Mouse (Mus musculus) forebrain, embryonic 14.5 days (tissue): ENCODE measurements at regions not wholly inside any gene's neighbourhood (a gene's known extent, or its start where the extent isn't known, plus 50 kb on each side); places are given as distances from the start of the nearest gene placed in this dataset.
A peak's percentile ranks its signal among the peaks of the same experiment; 100 is the strongest.

Experiments
- ATAC-seq: fragments of 200-750 bp; cut with Nextera tagmentation; 2 replicates; pipeline ENCODE4 v1.8.0; 2017; ENCODE audit warnings: mild to moderate bottlenecking, moderate library complexity
- DNase-seq: peaks from one replicate; pipeline ENCODE4 v3.0.0-alpha.2; 2015; ENCODE audit warnings: low spot score
- H3K27ac ChIP-seq: fragments of 300-500 bp; sonication (generic); 2 replicates; pipeline ENCODE4 v1.5.1; 2014; ENCODE audit warnings: low read depth, mild to moderate bottlenecking, control low read depth, low read length, moderate library complexity
- H3K27me3 ChIP-seq: fragments of 300-500 bp; sonication (generic); replicated peaks from 2 replicates; pipeline ENCODE4 v1.6.1; 2014; ENCODE audit warnings: low read length, control low read depth, mixed read lengths; ENCODE audit not compliant: control insufficient read depth, insufficient read depth
- H3K36me3 ChIP-seq: fragments of 300-500 bp; sonication (generic); 2 replicates; pipeline ENCODE4 v1.6.1; 2014; ENCODE audit warnings: low read length, control low read depth; ENCODE audit not compliant: control insufficient read depth, insufficient read depth
- H3K4me1 ChIP-seq: fragments of 300-500 bp; sonication (generic); 2 replicates; pipeline ENCODE4 v1.6.1; 2014; ENCODE audit warnings: antibody characterized with exemption, low read length, control low read depth; ENCODE audit not compliant: control insufficient read depth, insufficient read depth
- H3K4me2 ChIP-seq: fragments of 300-500 bp; sonication (generic); 2 replicates; pipeline ENCODE4 v1.6.1; 2014; ENCODE audit warnings: mild to moderate bottlenecking, control low read depth, low read length
- H3K4me3 ChIP-seq: fragments of 300-500 bp; sonication (generic); 2 replicates; pipeline ENCODE4 v1.5.1; 2014; ENCODE audit warnings: low read depth, low read length, control low read depth
- H3K9ac ChIP-seq: fragments of 300-500 bp; sonication (generic); 2 replicates; pipeline ENCODE4 v1.6.1; 2014; ENCODE audit warnings: mild to moderate bottlenecking, low read length, control low read depth, moderate library complexity
- H3K9me3 ChIP-seq: fragments of 300-500 bp; sonication (generic); replicated peaks from 2 replicates; pipeline ENCODE4 v1.6.1; 2016; ENCODE audit warnings: low read length, control low read depth, mixed read lengths; ENCODE audit not compliant: control insufficient read depth
- WGBS: fragments of 180-500 bp; shearing (Covaris S2); extraction: QIAGEN DNeasy Blood & Tissue Kit; methylation state at CpG from one replicate; pipeline ENCODE4 v1.1.7; 2014; 5-methylcytosine and 5-hydroxymethylcytosine counted together

DNA sequence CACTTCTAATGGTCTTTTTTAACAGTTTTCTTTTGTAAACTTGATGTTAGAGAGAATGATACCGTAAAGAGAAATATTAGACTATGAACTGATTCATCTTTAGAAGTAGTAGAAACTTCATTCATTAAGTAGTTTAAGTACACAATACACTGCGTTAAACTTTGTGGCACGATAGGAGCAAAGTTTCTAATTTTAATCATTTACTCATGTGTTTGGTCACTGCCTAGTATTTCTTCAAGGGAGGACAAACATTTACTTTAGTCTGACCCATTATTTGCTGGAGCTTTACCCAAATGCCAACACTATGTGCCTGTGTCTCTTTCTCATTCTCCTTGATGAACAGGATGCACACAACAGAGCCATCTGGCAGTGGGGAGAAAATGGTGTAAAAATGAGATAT, 200.6 kb downstream of the Chm start:
- DNase-seq (no peak), ATAC-seq (no peak)
- no peak overlapping the region for H3K4me2 ChIP-seq
- no peak overlapping the region for H3K9ac ChIP-seq
- no peak overlapping the region for H3K27ac ChIP-seq
- no peak overlapping the region for H3K4me3 ChIP-seq
- no peaks in the 10 kb centered on the region for H3K36me3 ChIP-seq
- H3K27me3 ChIP-seq, result no peaks in the 10 kb centered on the region
- no peaks in the 10 kb centered on the region for H3K4me1 ChIP-seq
- no peaks in the 10 kb centered on the region for H3K9me3 ChIP-seq
- WGBS, result 89% methylated on average over 3 of the region's 3 CpGs

GRCm38 (mm10) chrX:112984073-112984472, 201.2 kb downstream of the Chm start:
- ATAC-seq (no peak), DNase-seq (no peak)
- no peak overlapping the region for H3K9ac ChIP-seq
- 82% methylated on average over 3 of the region's 3 CpGs for WGBS
- H3K9me3 ChIP-seq, result no peaks in the 10 kb centered on the region
- H3K4me1 ChIP-seq, result no peaks in the 10 kb centered on the region
- H3K36me3 ChIP-seq, result no peaks in the 10 kb centered on the region
- no peak overlapping the region for H3K27ac ChIP-seq
- H3K4me3 ChIP-seq, result no peak overlapping the region
- H3K27me3 ChIP-seq, result no peaks in the 10 kb centered on the region
- H3K4me2 ChIP-seq, result no peak overlapping the region

DNA sequence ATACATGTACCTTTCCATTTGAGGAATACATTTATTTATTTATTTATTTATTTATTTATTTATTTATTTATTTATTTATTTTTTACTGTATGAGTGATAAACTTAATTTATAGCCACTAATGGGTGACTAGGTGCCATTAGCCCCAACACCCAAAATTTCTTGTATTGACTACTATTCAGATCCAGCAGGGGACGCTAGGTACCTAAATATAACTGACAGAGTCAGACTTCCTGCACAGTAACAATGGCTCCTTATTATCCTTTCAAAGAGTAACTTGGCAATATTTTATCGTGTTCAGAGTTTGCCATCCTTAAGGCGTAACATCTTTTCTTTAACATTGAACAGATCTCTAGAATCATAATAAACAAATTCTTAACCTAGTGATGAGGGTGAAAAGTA, 206.7 kb downstream of the Chm start:
- DNase-seq (peak; percentile 35), ATAC-seq (no peak)
- WGBS, result 61% methylated on average over 3 of the region's 3 CpGs
- Histone ChIP-seq H3K4me1 (no peaks in the 10 kb centered on the region), H3K4me2 (no peak overlapping the region), H3K27ac (no peak overlapping the region), H3K9me3 (no peaks in the 10 kb centered on the region), H3K9ac (no peak overlapping the region), H3K4me3 (no peak overlapping the region), H3K27me3 (no peaks in the 10 kb centered on the region), H3K36me3 (no peaks in the 10 kb centered on the region)

GRCm38 (mm10) chrX:112964093-112964492, 221.2 kb downstream of the Chm start:
- DNase-seq (no peak), ATAC-seq (no peak)
- Histone ChIP-seq H3K4me2 (no peak overlapping the region), H3K4me1 (no peaks in the 10 kb centered on the region), H3K9ac (no peak overlapping the region), H3K27ac (no peak overlapping the region), H3K36me3 (no peaks in the 10 kb centered on the region), H3K9me3 (no peaks in the 10 kb centered on the region), H3K4me3 (no peak overlapping the region), H3K27me3 (no peaks in the 10 kb centered on the region)
- WGBS, result 82% methylated on average over 3 of the region's 3 CpGs

- H3K9me3 ChIP-seq, result no peaks in the 10 kb centered on the region
- no peaks in the 10 kb centered on the region for H3K36me3 ChIP-seq
- H3K4me2 ChIP-seq, result no peak overlapping the region
- no peak overlapping the region for H3K4me3 ChIP-seq
- WGBS, result 58% methylated on average over 1 of the region's 1 CpGs
- no peaks in the 10 kb centered on the region for H3K27me3 ChIP-seq
- DNase-seq (peak; percentile 34), ATAC-seq (no peak)
- no peak overlapping the region for H3K9ac ChIP-seq
- H3K4me1 ChIP-seq, result no peaks in the 10 kb centered on the region
- H3K27ac ChIP-seq, result no peak overlapping the region
Observed at GRCm38 (mm10) chrX:112949792-112950191, 235.5 kb downstream of the Chm start.

DNA sequence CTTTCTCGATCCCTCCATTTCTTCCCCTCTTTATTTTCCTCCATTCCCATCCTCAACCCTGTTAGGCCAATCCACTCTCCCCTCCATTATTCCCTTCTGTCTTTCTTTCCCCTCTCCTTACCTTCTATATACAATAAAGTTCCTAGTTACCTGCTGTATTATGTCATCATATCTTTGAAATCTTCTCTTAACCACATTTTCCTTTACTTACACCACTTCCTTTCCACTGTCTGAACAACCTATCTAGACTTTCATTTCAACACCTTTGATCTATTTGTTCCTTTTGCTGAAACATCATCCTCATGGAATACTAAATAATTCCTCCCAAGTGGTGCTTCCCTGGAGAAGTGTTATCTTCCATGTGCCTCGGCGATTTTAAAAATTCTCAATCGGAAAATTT, 237.8 kb downstream of the Chm start:
- H3K27ac ChIP-seq, result no peak overlapping the region
- no peak for DNase-seq
- H3K36me3 ChIP-seq, result no peaks in the 10 kb centered on the region
- H3K9me3 ChIP-seq, result no peaks in the 10 kb centered on the region
- ATAC-seq, result no peak
- no peak overlapping the region for H3K4me2 ChIP-seq
- no peak overlapping the region for H3K9ac ChIP-seq
- WGBS, result 88% methylated on average over 4 of the region's 4 CpGs
- H3K4me1 ChIP-seq, result no peaks in the 10 kb centered on the region
- no peak overlapping the region for H3K4me3 ChIP-seq
- no peaks in the 10 kb centered on the region for H3K27me3 ChIP-seq

- WGBS, result 57% methylated on average over 1 of the region's 1 CpGs
- Histone ChIP-seq H3K36me3 (no peaks in the 10 kb centered on the region), H3K4me1 (no peaks in the 10 kb centered on the region), H3K4me2 (no peak overlapping the region), H3K9me3 (no peaks in the 10 kb centered on the region), H3K27me3 (no peaks in the 10 kb centered on the region), H3K9ac (no peak overlapping the region), H3K27ac (no peak overlapping the region), H3K4me3 (no peak overlapping the region)
- ATAC-seq, result no peak
- no peak for DNase-seq
Observed at GRCm38 (mm10) chrX:112925542-112926182, 227.2 kb upstream of the Pof1b start.

DNA sequence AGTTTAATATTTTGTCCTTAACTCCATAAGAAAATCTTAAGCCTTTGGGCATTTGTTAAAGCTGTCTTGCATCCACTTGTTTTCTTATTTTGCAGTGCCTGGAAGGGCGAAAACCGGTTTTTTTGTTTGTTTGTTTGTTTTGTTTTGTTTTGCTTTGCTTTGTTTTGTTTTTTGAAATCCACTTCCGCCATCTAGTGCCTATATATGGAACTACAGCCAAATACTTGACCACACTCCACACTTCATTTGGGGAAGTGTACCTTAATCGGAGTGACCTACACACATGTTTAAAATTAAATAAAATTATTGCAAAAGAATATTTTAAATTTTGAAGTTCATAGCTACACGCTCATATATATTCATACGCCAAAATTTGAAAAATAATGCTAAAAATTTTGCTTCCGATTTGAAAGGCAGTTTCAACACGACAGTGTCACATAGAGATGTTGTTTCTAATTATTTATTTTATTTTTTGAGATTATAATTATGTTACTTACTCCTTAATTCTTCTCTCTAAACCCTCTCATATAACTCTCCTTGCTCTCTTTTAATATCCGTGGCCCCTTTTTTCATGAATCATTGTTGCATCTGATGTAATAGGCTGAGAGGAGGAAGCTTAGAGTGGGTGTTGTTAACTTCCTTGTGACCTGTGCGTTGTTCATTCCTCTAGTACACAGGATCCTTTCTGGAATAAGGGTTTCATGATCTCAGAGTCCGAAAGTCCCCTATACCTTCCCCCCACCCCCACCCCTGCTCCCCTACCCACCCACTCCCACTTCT, 205.4 kb upstream of the Pof1b start:
- Histone ChIP-seq H3K9ac (no peak overlapping the region), H3K4me1 (no peaks in the 10 kb centered on the region), H3K36me3 (no peaks in the 10 kb centered on the region), H3K9me3 (no peaks in the 10 kb centered on the region), H3K4me3 (no peak overlapping the region), H3K27ac (no peak overlapping the region), H3K27me3 (no peaks in the 10 kb centered on the region), H3K4me2 (no peak overlapping the region)
- ATAC-seq (no peak), DNase-seq (peak; percentile 16)
- WGBS, result 45% methylated on average over 11 of the region's 11 CpGs

DNA sequence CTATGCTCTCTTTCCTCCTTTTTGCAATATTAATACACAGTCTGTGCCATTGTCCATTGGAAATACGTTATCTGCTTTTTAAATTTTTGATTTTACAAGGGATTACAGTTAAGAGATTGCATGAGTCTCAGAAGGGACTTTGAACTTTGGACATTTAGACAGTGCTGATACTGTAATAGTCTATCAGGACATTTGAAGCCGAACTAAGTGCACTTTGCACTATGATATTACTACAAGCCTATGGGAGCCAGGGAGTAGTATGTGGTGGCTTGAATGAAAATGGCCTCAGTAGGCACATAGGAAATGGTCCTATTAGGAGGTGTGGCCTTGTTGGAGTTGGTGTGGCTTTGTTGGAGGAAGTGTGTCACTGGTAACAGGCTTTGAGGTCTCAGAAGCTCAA, 188.1 kb upstream of the Pof1b start:
- DNase-seq, result no peak
- no peak for ATAC-seq
- H3K4me3 ChIP-seq, result no peak overlapping the region
- no peaks in the 10 kb centered on the region for H3K4me1 ChIP-seq
- H3K27me3 ChIP-seq, result no peaks in the 10 kb centered on the region
- 77% methylated on average over 2 of the region's 2 CpGs for WGBS
- no peaks in the 10 kb centered on the region for H3K9me3 ChIP-seq
- H3K9ac ChIP-seq, result no peak overlapping the region
- H3K27ac ChIP-seq, result no peak overlapping the region
- H3K4me2 ChIP-seq, result no peak overlapping the region
- no peaks in the 10 kb centered on the region for H3K36me3 ChIP-seq
